Mouse (Mus musculus) left cerebral cortex, adult 11 months (tissue): ENCODE data around the gene Iqgap2.
A peak's percentile ranks its signal among the peaks of the same experiment; 100 is the strongest.

Experiments used
- DNase-seq: peaks from one replicate; pipeline ENCODE4 v3.0.0; 2022; ENCODE audit warnings: low spot score

Gene Iqgap2

GRCm38 (mm10) chr13:95829431-95830171 lies 62.1 kb downstream of the Iqgap2 start:
- DNase-seq: no peak

DNA sequence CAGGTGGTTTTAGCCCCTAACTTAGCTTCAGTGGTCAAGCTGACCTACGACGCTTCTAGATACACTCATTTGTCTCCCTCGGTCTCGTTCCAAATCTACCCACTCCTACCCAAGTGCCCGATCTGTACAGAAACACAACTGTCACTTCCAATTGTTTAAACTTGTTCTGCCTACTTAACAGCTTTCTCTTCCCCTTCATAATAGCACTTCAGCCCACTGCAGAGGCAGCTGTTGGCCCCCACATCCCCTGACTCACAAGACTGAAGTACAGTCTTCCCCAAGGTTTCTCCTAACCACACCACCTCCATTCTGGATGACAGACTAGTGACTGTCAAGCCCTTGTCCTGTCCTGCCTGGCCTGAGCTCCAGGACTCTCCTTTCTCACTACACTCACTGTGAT lies 63.1 kb downstream of the Iqgap2 start:
- no peak for DNase-seq

DNA sequence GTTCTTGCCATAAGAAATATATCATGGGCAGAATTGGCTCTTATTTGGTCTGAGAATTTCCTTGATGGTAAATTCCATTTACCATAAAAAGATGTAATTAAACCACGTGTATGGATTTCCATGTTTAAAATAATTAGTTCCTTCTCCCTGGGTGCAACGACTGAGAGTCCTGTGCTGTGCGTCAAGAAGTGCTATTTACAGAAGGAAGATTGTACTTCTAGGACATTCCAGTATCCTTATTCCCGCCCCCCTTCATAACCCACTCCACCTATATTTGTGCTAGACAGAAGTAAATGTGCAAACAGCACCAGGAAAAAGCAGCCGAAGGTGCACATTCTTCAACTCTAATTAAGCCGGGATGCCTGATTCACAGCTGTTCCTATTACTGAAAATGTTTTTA lies 65.5 kb downstream of the Iqgap2 start:
- no peak for DNase-seq

DNA sequence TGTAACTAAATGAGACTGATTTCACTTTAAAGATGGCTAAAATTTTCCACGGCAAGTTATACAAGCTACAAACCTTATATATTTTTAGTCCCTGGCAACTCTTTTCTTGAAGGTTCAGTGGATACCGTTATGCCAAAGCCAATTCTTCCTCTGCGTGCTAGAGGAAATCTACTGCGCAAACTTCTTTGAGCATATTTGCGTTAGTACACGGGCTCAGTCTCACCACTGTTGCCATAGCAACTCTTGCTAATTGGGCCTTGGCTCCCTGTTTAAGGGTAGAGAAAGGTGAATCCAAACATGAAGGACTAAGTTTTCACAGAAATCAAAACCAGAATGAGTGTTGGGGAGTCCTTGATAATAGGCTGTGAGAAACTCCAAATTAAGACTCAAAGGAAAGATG lies 68.8 kb downstream of the Iqgap2 start:
- no peak for DNase-seq

- DNase-seq: peak; percentile 69
These were observed 71.7 kb downstream of the Iqgap2 start for GRCm38 (mm10) chr13:95820071-95820470.

- DNase-seq: no peak
These were observed 72.8 kb downstream of the Iqgap2 start for GRCm38 (mm10) chr13:95818941-95819340.

- no peak for DNase-seq
These were observed 78.1 kb downstream of the Iqgap2 start for GRCm38 (mm10) chr13:95813643-95814042.

GRCm38 (mm10) chr13:95810796-95811195 lies 80.9 kb downstream of the Iqgap2 start:
- DNase-seq: no peak

- DNase-seq: no peak
These were observed 84.5 kb downstream of the Iqgap2 start for GRCm38 (mm10) chr13:95807106-95807750.

DNA sequence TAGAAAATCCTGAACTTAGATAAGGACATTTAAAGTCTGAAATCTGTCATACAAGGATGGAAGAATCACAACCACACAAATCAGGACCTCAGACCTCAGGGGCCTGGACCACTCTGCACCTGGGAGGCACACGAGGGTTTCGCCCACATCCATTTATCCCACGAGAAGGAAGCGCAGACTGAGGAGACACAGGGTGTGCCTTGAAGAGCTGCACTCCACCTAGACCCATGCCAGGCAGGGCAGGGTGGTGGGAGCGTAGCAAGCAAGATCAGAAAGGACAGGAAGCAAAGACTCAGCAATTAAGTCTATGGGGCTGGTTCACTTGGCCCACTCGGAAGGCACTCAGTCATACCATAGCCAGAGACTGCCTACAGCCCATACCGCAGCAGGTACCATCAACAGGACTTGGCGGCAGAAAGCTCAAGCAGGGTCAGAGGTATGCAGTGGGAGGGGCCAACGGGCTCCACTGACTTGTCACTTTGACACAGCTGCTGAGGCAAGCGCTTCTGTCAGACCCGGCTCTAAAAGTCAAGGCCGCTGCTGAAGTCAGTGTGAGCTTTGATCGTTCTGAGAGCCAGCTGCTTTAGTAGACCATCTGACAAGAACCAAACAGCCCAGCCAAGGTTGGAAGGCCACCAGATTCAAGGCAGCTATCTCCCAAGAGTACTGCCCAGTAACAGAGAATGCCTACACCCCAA lies 86.1 kb downstream of the Iqgap2 start:
- no peak for DNase-seq

GRCm38 (mm10) chr13:95804113-95804512 lies 87.6 kb downstream of the Iqgap2 start:
- DNase-seq: no peak

DNA sequence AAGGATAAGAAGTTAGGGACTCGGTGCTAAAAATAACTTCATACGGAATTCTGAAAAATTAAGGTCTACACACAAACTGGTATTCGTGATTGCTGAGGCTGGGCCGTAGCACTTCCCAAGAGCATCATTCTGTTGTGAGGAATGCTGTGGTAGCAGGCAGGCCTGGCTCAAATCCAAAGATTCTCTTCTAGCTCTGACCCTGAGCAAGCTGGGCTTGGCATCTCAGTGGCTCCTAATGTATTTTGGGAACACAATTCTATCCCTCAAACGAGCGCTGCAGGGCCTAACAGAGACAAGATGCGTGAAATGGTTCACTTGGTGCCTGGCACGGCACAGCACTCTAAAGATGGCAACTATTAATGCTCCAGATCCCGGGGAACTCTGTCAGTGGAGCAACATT lies 90.8 kb downstream of the Iqgap2 start:
- DNase-seq: no peak

DNA sequence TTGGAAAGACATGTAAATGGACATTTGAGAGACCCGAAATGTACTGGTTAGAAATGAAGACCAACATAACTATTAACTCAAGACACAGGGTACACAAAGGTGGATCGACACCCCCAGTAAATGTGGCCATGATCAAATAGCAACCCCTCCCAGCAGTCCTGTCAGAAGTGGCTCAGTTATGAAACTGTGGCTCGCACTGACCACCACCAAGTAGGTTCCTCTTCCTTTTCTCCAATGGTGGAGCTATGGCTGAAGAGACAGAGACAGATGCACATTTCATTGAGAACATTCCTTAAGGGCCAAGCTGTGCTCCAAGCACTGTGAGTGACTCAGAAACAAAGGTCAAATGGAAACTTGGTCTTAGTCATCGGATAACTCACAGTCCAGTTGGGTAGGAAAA lies 92.4 kb downstream of the Iqgap2 start:
- DNase-seq: no peak

- no peak for DNase-seq
These were observed 93.0 kb downstream of the Iqgap2 start for GRCm38 (mm10) chr13:95798721-95799120.

DNA sequence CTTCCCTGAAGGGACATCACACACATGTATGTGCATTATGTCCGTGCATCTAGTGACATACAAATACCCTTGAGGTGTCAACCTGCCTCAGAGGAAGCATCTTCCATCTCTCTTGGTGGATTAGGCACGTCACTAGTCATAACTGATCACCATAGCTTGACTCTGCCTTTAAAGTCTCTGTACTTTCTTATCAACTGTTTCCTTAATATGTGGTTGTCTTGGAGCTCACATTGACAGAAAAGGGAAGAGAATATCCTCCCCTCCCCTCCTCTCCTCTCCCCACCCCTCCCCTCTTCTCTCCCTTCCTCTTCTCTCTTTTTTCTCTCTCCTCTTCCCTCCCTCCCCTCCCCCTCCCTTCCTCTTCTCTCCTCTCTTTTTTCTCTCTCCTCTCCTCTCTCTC lies 94.2 kb downstream of the Iqgap2 start:
- DNase-seq: no peak

DNA sequence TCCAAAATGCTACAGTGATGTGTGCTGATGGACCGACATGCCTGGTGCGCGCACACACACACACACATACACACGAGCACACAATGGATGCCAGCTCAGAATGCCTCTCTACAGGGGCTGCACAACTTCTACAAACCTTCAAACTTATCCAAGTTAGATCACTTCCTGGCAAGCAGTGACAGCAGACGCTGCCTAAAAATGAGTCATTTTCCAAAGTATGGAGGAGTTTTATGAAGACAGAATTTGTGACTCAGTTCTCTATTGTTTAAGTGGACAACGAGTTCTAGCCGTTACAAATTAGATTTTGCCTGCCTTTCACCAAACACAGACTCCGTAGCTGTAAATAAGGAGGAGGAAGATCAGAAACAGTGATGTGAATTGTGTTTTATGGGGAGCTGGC lies 97.4 kb downstream of the Iqgap2 start:
- DNase-seq: no peak

- DNase-seq: no peak
These were observed 100.8 kb downstream of the Iqgap2 start for GRCm38 (mm10) chr13:95790883-95791282.

DNA sequence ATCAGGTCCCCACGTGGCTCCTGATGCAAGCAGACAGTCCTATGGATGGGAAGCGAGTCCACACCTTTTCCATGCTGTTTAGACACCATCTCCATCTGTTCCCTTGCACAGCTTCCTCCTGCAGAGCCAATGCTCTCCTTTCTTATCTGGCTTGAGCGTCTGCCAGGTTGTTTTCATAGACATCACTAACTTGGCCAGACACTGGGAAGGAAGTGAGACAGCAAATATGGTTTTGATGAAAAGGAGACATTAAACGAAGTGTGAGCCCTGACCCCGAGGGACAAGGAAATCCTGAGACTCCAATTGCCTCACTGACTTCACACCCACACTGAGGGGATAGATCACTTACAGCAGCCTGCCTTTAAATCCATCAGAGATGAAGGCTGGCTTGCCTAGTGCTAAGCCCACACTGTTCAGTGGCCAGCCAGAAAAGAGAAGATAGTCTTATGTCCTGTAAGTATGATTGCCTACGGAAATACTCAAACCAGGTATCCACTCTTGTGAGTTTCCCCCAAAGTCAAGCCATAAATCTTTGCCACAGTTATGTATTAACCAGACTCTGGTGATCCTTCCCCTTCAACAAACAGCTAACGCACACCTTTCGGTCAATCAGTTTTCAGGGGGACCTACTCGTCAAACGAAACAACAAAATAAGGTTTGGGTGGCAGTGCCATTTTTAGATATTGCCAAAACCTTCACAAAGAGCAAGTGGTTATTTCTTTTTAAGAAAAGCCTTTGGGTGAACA lies 102.9 kb downstream of the Iqgap2 start:
- no peak for DNase-seq

DNA sequence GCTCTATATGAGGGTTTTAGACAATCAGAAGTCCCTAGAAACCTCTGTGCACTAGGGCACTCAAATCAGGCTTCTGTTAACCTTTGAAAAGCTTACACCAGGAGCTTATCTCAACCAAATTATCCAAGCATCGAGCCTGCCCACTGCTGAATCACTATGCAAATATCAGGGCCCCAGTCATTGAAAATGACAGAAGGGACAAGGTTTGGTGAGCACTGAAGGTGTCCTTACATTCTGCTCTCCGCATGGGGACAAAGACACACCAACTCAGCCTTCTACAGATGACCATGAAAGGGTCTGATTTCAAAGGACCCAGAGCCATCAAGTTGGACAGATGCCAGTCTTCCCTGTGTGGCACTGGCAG lies 108.8 kb downstream of the Iqgap2 start:
- no peak for DNase-seq

DNA sequence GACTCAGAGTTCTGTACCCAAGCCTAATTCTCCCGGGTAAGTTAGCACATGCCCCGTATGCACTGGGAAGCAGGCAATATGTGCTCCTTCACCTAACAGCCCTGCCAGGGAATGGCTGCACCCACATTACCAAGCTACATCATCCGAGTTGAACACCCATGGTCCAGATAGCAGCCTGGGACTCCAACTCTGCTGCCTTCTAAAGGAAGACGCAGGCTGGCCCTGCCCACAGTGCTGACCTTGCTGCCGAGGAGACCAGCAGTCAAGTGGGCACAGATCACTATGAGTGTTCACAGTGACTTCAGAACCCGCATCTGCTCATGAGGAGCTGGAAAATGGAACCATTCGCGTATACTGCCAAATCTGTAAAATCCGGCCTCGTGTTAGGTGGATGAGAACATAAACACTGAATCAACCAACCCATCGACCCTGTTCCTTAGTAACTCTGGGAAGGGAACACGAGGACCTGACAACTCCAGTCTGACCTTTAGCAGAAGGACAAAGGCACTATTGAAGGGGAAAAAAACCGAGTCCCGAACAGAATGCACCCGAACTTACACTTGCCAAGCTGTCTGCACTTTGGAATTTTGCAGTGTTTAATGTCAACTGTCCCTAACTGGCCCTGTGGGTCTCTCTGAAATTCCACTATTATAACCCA lies 109.3 kb downstream of the Iqgap2 start:
- no peak for DNase-seq

DNA sequence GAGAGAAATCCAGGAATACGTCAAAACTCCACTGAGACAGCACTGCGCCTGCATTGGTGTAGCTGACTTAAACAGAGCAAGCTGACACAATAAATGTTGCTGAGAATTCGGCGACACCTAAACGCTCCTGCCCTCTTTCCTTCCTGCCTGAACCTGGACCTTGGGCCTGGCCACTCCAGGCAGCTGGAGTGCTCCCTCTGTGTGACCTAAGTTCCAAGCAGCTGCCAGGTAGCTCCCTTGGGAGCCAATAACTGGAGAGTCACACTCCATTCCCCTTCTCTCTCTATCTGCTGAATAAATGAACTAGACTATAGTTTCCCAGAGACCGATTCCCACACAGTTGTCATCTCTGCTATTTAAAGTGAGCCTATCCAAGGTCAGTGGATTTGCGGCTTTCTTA lies 111.7 kb downstream of the Iqgap2 start:
- no peak for DNase-seq

- no peak for DNase-seq
These were observed 112.5 kb downstream of the Iqgap2 start for GRCm38 (mm10) chr13:95779261-95779660.
